Mouse (Mus musculus) heart, adult 11 months (tissue): ENCODE data around the gene Dohh.

Experiments
- DNase-seq: peaks from one replicate; pipeline ENCODE4 v3.0.0; 2022

The Dohh gene

DNA sequence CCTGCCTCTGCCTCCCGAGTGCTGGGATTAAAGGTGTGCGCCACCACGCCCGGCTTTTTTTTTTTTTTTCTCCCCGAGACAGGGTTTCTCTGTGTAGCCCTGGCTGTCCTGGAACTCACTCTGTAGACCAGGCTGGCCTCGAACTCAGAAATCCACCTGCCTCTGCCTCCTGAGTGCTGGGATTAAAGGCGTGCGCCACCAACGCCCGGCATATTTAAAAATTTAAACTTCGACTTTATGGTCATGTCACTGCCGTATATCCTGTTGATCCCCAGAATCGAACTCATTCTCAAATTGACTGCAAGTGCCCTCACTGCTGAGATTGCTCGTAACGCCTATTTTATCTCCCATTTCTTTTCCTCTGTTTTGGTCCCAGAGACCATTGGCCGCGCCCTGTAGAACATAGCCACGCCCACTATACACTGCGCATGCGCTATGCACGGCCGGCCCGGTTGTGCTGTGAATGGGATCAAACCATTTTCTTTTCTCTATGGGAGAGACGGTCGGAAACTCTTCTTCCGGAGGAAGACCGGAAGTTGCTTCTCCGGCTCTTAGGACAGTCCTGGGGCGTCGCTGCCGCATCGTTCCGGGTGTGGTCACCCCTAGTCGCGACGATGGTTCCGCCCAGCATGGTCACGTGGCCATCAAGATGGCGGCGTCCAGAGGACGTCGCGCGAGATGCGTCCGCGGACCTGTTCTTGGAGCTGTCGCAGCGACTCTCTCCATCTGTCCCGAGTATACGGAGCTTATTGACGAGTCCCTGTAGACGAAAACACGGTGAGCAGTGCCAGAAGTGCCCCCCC, at the start of gene Dohh, which contains the start of gene Gm48551:
Gene Dohh, plus strand, starts transcription at position 627 of the 803 bp plus-strand sequence.
Gene Gm48551, plus strand, starts transcription at position 665 of the 803 bp plus-strand sequence.
- peak; percentile 100 for DNase-seq

DNA sequence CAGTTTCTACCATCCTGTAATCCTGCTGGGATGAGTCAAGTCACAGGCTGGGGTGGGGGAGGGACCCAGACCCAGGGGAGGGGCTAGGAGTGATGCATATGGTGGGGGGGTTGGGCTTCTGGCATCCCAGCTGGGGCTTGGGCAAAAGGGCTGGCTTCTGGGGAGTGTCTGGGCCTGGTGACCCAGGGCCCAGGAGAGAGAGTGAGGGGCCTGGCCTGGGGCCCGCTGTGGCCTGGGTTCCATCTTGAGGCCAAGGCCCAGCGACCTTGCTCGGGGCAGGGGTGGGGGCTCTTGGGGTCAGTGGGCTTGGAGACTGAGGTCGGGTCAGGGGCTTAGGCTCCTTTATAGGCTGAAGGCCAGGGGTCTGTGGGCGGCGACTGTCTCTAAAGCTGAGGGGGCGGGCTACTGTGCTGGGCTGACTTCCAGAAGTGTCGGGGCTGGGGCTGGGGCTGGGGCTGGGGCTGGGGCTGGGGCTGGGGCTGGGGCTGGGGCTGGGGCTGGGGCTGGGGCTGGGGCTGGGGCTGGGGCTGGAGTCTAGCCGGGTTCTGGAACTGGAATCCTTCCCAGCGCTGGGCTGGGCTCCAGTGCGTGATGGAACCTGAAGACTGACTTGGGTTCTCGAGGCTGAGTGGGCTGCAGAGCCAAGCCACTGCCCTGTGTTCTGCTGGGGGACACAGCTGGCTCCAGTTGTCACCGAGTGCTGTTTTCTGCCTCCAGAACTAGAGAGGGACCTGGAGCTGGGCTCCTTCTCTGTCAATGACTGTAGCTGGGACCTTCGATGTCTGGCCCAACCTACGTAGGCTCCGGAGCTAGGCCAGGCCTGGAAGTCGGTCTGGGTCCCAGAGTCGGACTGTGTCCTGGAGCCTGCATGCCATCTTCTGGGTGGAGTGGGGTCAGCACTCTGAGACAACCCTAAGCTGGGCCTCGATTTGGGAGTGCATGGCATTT, 48.6 kb upstream of the Dohh start:
- DNase-seq: no peak

DNA sequence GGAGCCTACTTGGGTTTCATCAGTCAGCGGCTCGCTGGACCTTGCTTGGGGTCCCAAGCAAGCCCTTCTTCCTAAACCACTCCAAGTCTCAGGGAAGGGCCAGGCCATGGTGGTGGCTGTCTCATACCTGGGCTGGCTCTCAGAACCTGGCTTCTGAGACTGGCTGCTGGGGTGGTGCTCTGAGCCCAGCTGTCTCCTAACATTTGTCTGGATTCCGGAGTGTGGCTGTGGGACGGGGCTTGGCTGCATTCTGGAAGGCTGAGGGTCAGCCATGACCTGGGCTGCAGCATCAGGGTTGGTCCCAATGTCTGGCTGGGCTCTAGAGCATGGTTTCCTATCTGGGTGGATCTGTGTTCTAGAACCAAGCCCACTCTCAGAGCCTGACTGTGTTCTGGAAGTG, 47.7 kb upstream of the Dohh start:
- DNase-seq: no peak

- DNase-seq: peak; percentile 92
Observed at GRCm38 (mm10) chr10:81340551-81341332, 43.5 kb upstream of the Dohh start.

DNA sequence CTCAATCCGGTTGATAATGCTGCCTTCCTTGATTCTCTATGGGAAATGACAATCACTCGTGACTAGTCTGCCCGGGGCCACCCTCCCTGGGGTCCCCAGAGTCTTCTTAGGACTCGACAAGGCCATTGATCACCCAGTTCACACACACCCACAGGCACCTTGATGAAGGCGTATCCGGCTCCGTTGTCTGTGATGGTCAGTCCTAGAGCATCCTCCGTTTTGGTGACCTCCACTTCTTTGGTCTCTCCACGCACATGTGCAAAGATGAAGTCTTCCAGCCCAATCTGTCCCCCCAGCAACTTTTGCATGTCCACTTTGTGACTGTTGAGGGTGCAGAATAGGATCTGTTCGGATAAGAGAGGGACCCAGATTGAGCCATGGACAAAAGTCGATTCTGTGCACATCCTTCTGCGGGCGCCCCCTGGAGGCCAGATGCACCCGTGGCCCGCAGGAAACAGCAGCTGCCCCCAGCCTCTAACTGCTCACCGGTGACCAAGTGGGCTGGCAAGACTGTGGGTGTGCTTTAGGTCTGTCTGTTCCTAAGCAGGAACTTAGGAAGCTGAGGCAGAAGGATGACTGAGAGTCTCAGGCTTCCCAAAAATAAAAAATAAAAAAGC, 42.8 kb upstream of the Dohh start:
- peak; percentile 95 for DNase-seq

DNA sequence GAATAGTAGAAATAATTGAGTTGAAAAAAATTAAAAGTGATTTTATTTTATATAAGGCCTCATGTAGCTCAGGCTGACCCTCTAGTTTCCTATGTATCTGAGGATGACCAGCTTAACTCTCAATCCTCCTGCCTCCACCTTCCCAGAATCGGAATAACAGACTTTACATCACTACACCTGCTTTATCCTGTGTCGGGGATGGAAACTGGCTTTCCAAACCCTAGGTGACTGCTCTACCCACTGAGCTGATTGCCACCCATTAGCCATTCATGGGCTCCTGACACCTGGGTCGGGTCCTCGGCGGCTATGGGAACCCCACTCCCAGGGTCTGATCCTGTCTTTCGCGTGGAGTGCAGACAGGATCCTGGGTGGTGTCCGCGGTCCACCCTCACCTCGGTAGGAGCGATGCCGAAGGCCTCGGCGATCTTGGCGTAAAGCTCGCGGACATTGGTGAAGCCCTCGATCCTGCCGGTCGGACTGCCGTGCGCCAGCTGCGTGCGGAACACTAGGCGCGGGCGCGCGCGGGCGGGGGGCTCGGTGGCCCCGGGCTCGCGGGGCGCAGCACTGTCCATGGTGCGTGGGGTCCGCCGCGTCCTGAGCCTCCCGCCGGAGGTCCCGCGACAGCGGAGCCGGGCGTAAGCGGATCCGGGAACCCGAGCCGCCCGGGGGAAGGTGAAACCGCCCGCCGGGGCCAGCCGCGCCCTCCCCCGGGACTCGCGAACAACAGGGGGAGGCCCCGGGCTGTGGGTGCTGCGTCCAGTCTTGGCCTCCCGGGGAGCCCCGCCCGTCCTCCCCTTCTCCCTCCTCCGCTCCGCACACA, 41.3 kb upstream of the Dohh start, which contains the start of gene Gipc3:
Gene Gipc3, minus strand, starts transcription at position 581 of the 820 bp plus-strand sequence.
- peak; percentile 95 for DNase-seq

GRCm38 (mm10) chr10:81344421-81345161, 39.6 kb upstream of the Dohh start:
- DNase-seq: no peak

GRCm38 (mm10) chr10:81345162-81345534, 39.1 kb upstream of the Dohh start:
- no peak for DNase-seq

GRCm38 (mm10) chr10:81346453-81347067, 37.7 kb upstream of the Dohh start:
- DNase-seq: peak; percentile 95

GRCm38 (mm10) chr10:81349146-81349545, 35.1 kb upstream of the Dohh start:
- peak; percentile 97 for DNase-seq

DNA sequence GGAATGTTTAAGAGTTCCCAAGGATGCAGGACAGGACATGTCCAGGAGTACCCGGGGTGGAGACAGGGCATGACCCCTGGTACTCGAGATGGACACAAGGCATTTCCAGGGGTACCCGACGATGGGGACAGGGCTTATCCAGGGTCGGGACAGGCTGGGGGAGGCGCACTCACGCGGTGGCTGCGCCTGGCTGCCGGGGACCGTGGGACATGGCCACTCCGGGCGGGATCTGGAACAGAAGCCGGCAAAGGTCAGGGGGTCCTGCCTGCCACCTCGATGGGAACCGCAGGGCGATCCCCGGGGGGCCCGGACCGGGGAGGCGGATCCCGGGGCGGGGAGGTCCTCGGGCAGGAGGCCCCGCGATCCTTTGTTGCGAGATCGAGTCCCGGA, 34.3 kb upstream of the Dohh start:
- DNase-seq: no peak

DNA sequence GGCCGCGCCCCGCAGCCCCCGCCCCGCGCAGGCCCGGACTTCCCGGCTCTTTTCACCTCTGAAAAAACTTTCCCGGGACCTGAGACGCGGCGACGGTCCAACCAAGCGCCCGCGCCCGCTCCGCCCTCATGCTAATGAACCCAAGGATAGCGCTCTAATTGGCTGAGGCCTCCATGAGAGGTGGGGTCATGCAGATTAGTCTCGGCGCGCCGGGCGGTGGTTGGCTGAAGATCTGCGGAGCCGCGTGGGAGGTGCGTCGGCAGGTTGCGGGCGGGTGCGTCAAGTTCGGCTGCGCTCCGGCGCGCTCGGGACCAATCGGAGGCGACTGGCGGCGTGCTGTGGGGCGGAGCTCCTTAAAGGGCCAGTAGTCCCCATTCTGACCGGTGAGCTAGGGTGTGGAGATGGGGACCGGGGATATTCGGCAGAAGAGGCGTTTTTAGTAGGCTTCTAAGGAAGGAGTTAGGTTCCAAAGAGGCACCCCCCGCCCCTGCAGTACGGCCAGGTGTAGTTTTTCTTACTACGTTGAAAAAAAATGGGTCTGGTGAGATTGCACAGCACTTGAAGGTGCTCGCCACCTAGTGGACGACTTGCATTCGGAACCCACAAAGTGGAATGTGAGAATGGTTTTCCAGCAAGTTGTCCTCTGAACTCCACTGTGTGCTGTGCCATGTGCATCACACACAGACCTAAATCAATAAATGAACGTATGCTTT, 33.7 kb upstream of the Dohh start, which contains the start of gene Hmg20b:
Gene Hmg20b, minus strand, starts transcription at position 130 of the 713 bp plus-strand sequence.
- peak; percentile 100 for DNase-seq

GRCm38 (mm10) chr10:81351678-81352291, 32.4 kb upstream of the Dohh start:
- DNase-seq: peak; percentile 93

DNA sequence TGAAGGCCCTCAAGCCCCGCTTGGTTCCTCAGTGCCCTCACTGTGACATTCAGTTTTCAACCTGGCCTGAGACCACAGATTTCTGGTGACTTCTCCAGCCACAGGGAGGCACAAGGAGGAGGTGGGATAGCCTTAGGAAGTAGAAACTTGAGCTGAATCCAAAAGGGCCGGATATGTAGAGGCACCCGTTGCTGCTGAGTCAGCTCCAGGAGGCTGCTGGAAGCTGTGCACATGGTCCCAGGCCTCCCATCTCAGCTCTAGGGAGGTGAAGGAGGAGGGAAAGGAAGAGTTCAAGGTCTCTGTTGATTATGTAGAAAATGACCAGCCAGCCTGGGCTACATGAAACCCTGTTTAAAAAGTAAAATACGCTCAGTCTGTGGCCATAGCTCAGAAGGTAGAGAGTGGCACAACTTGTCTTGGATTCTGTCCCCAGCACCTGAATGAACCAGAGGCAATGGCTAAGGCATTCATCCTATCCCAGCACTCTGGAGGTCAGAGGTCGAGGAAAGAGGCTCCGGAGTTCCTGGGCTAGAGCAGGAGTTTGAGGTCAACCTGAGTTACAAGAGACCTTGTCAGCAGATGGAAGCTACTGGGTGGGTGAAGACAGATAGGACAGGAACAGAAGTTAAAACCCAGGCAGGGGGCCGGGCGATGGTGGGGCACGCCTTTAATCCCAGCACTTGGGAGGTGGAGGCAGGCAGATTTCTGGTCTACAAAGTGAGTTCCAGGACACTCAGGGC, 29.3 kb upstream of the Dohh start:
- DNase-seq: peak; percentile 92

DNA sequence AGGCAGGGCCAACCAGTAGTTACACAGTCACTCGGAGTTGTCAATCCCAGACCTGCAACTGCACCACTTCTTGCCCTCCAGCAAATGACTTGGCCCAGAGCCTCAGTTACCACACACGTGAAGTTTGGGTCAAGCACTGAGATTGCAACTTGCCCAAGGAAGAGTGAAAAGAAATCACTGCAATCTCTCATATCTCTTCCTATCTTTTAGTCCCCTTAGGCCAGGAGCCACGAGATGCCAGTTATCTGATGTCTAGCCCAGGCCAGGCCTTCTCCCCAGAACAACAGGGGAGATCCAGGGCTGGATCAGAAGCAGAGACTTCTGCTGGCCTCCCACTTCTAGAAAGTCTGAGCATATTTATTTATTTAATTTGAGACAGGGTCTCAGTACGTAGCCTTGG, 28.7 kb upstream of the Dohh start:
- no peak for DNase-seq

DNA sequence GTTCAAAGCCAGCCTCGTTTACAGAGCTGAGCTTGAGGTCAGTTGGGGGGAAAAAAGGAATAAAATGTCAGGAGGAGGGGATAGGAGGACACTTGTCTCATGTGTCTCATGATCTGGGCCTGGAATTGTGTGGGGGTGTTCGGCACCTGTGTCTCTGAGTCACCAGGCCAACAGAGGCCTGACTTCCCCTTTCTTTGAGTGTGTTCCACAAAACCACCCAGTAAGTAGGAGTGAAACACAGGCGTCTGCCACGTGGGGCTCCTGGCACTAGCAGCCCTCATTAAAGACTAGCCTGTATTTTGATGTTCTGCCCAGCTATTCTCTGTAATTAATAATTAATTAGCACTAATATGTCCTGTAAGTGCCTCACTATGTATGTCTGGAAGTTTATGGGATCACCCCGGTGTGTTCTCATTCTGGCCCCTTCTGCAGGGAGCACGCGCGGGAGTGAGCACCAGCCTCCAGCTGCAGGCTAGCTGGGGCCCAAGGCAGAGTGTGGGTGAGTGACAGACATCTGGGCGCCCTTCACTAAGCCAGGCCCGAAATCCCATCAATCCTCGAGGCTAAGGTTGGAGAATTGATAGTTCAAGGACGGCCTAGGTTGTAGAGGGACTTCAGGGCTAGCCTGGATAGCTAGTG, 27.8 kb upstream of the Dohh start:
- peak; percentile 96 for DNase-seq

- DNase-seq: peak; percentile 99
Observed at GRCm38 (mm10) chr10:81356991-81357844, 27.0 kb upstream of the Dohh start, which contains the start of gene Mfsd12. Gene Mfsd12 (plus strand): TSS chr10:81357491.
